Mouse (Mus musculus) embryonic facial prominence, embryonic 15.5 days (tissue): Measurements from ENCODE around the gene Hebp2. TPM values are rescaled to one million over a fixed set of nuclear protein-coding genes. Genes with fewer than 3 reads are reported as not detected.

Experiments used
- ATAC-seq: fragments of 200-750 bp; cut with Nextera tagmentation; 2 replicates; pipeline ENCODE4 v1.8.0; 2017; ENCODE audit warnings: low read depth, moderate TSS enrichment; ENCODE audit not compliant: insufficient number of reproducible peaks, low FRiP score, low TSS enrichment
- H3K27ac ChIP-seq: fragments of 300-500 bp; sonication (generic); replicated peaks from 2 replicates; pipeline ENCODE4 v1.5.1; 2015; ENCODE audit warnings: mild to moderate bottlenecking, inconsistent platforms
- H3K27me3 ChIP-seq: fragments of 300-500 bp; sonication (generic); 2 replicates; pipeline ENCODE4 v1.6.1; 2015; ENCODE audit warnings: inconsistent platforms
- H3K36me3 ChIP-seq: fragments of 300-500 bp; sonication (generic); 2 replicates; pipeline ENCODE4 v1.6.1; 2015; ENCODE audit warnings: mild to moderate bottlenecking, inconsistent platforms
- H3K4me1 ChIP-seq: fragments of 300-500 bp; sonication (generic); 2 replicates; pipeline ENCODE4 v1.6.1; 2015; ENCODE audit warnings: inconsistent platforms
- H3K4me2 ChIP-seq: fragments of 300-500 bp; sonication (generic); replicated peaks from 2 replicates; pipeline ENCODE4 v1.6.1; 2015; ENCODE audit warnings: mild to moderate bottlenecking, inconsistent platforms
- H3K4me3 ChIP-seq: fragments of 300-500 bp; sonication (generic); replicated peaks from 2 replicates; pipeline ENCODE4 v1.5.1; 2015; ENCODE audit warnings: mild to moderate bottlenecking, inconsistent platforms
- H3K9ac ChIP-seq: fragments of 300-500 bp; sonication (generic); 2 replicates; pipeline ENCODE4 v1.6.1; 2015; ENCODE audit warnings: inconsistent platforms
- H3K9me3 ChIP-seq: fragments of 300-500 bp; sonication (generic); replicated peaks from 2 replicates; pipeline ENCODE4 v1.6.1; 2016; ENCODE audit warnings: inconsistent platforms
- WGBS: fragments of 180-500 bp; shearing (Covaris S2); methylation state at CpG from one replicate; pipeline ENCODE4 v1.1.7; 2015; 5-methylcytosine and 5-hydroxymethylcytosine counted together
- polyA plus RNA-seq: library from polyadenylated mRNA; unstranded; fragments of >200 nt; fragmentation: Nextera tagmentation; extraction: Ambion mirVana; gene quantifications from 2 replicates; pipeline ENCODE4 v1.2.1, GENCODE M21; 2015

The Hebp2 gene
- polyA plus RNA-seq, 1 experiment from 2014 or later, result 44.4 TPM

DNA sequence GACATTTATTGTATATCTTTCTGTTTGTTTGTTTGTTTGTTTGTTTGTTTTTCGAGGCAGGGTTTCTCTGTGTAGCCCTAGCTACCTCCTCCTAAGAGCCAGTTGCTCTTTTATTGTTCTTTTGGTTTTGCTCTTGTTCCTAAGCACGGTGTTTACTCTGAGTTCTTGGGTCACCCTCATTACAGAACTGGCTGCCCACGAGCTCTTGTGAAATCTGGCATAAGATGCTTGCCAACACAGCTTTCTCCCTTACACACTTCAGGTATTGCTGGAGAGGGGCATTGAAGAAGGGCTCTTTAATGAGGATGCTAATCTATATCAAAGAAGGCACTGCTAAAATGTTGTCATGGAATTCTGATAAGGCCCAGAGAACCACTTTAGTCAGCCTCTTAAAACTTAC lies 35.2 kb downstream of the Hebp2 start:
- Histone ChIP-seq H3K9ac (no peak overlapping the region), H3K4me3 (no peak overlapping the region), H3K4me2 (no peak overlapping the region), H3K4me1 (peaks cover 22% of the 10 kb centered on the region), H3K27ac (no peak overlapping the region), H3K27me3 (no peaks in the 10 kb centered on the region), H3K36me3 (0 out of 2 replicates have a peak, but pooled peaks cover 5% of the 10 kb centered on the region), H3K9me3 (no peaks in the 10 kb centered on the region)
- no peak for ATAC-seq
- WGBS, result 79% methylated on average over 3 of the region's 3 CpGs

DNA sequence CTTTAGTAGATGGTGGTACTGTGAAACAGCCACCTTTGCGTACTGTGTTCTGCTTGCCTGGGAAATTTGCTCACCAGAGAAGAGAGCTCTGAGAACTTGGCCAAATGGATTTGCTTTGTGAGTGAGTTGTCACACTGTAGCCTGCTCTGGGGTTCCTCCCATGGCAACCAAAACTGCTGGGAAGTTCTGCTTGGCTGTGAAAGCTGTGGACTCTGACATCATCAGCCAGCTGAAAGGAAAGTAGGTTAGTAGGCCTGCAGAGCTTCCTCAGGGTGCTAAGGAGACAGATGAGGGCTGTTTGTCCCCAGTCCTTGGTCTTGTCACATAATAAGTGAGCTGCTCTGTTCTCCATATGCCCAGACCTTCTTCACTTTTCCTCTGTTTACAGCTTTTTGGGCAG lies 37.3 kb downstream of the Hebp2 start:
- Histone ChIP-seq H3K9ac (no peak overlapping the region), H3K27ac (no peak overlapping the region), H3K36me3 (0 out of 2 replicates have a peak, but pooled peaks cover 3% of the 10 kb centered on the region), H3K9me3 (no peaks in the 10 kb centered on the region), H3K27me3 (no peaks in the 10 kb centered on the region), H3K4me1 (peaks cover 24% of the 10 kb centered on the region), H3K4me2 (no peak overlapping the region), H3K4me3 (no peak overlapping the region)
- no peak for ATAC-seq
- WGBS, result 94% methylated on average over 1 of the region's 1 CpGs

GRCm38 (mm10) chr10:18507869-18508473 lies 37.9 kb downstream of the Hebp2 start:
- ATAC-seq, result no peak

DNA sequence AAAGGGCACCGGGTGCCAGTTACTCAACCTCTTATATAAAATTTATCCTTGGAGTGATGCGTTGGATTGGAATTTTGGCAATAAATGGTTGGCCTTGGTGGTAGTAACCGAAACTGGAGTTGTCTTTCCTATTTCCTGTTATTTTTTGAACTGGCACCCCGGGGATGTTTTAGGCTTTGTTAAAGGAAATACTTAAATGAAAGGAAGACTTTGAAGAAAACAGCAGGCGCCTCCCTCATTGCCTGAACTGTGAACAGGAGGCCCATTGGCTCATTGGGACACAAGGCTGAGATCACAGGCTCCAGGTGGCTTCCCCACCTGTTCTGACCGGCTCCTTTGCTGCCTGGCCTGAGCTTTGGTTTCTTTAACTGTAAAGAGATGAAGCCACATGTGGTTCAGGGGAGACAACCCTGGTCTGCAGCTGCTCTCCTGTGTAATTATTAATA lies 39.4 kb downstream of the Hebp2 start:
- no peak overlapping the region for H3K27ac ChIP-seq
- no peaks in the 10 kb centered on the region for H3K27me3 ChIP-seq
- 45% methylated on average over 6 of the region's 6 CpGs for WGBS
- peaks cover 24% of the 10 kb centered on the region for H3K4me1 ChIP-seq
- H3K4me2 ChIP-seq, result no peak overlapping the region
- no peak overlapping the region for H3K9ac ChIP-seq
- H3K4me3 ChIP-seq, result no peak overlapping the region
- H3K9me3 ChIP-seq, result no peaks in the 10 kb centered on the region
- peak; percentile 73; the same call in 1 of the 2 replicates for ATAC-seq
- no peaks in the 10 kb centered on the region for H3K36me3 ChIP-seq

More at GRCm38 (mm10) chr10:18507869-18508473, 37.9 kb downstream of the Hebp2 start:
- Histone ChIP-seq H3K9ac (no peak overlapping the region), H3K4me3 (no peak overlapping the region), H3K4me1 (peaks cover 24% of the 10 kb centered on the region), H3K9me3 (no peaks in the 10 kb centered on the region), H3K27me3 (no peaks in the 10 kb centered on the region), H3K36me3 (0 out of 2 replicates have a peak, but pooled peaks cover 3% of the 10 kb centered on the region), H3K4me2 (no peak overlapping the region), H3K27ac (no peak overlapping the region)
- 77% methylated on average over 2 of the region's 2 CpGs for WGBS

DNA sequence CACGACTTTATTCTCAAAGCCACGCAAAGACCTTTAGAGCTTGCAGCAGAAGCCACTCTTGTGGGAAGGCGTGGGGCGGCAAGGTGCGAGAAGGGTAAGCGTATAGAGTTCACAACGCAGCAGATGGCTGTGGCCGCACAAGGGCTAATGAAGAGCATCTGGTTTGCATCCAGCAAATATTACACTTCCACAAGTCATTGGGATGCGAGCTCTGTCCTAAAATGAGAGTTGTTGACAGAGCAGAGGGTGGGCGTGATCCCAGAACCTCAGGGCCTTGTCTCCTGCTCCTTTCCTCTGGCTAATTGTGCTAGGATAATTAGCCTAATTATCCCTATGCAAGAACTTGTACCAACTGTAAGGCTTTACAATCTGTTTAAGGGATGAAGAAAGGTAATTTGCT lies 40.2 kb downstream of the Hebp2 start:
- no peaks in the 10 kb centered on the region for H3K36me3 ChIP-seq
- H3K9me3 ChIP-seq, result no peaks in the 10 kb centered on the region
- 50% methylated on average over 10 of the region's 10 CpGs for WGBS
- peak overlapping the region; percentile 30; the same call in 1 of the 2 replicates for H3K27ac ChIP-seq
- H3K4me1 ChIP-seq, result peaks cover 24% of the 10 kb centered on the region
- H3K9ac ChIP-seq, result no peak overlapping the region
- H3K27me3 ChIP-seq, result no peaks in the 10 kb centered on the region
- no peak for ATAC-seq
- H3K4me2 ChIP-seq, result no peak overlapping the region
- H3K4me3 ChIP-seq, result no peak overlapping the region

- ATAC-seq, result no peak
- Histone ChIP-seq H3K36me3 (no peaks in the 10 kb centered on the region; the same call in 1 of the 2 replicates), H3K27ac (no peak overlapping the region), H3K4me3 (no peak overlapping the region), H3K4me2 (no peak overlapping the region), H3K9me3 (no peaks in the 10 kb centered on the region), H3K4me1 (peaks cover 17% of the 10 kb centered on the region), H3K9ac (no peak overlapping the region), H3K27me3 (no peaks in the 10 kb centered on the region)
- WGBS, result 72% methylated on average over 3 of the region's 3 CpGs
These were observed 43.9 kb downstream of the Hebp2 start for GRCm38 (mm10) chr10:18501997-18502396.

DNA sequence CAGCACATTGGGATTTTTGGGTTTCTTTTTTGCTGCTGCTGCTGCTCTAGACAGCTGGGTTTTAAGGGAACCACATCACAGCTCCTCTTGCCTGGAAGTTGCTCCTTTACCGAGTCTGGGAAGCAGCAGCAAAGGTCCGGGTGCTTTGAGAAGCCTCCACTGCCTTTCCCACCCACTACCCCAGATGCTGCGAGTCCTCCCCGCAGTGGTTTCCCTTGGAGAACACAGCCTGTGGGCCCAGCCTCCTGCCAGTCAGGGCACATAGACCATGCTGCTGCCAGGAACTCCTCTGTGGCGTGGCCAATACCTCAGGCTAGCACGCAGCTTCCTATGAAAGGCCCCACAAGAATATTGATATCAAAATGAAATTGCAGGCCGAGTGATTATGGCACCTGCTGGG lies 48.8 kb downstream of the Hebp2 start:
- H3K4me2 ChIP-seq, result no peak overlapping the region
- no peaks in the 10 kb centered on the region for H3K27me3 ChIP-seq
- H3K4me3 ChIP-seq, result no peak overlapping the region
- WGBS, result 56% methylated on average over 7 of the region's 7 CpGs
- H3K9me3 ChIP-seq, result no peaks in the 10 kb centered on the region
- no peaks in the 10 kb centered on the region; the same call in 1 of the 2 replicates for H3K36me3 ChIP-seq
- ATAC-seq, result no peak
- no peak overlapping the region for H3K9ac ChIP-seq
- no peak overlapping the region for H3K27ac ChIP-seq
- peaks cover 3% of the 10 kb centered on the region; the same call in 1 of the 2 replicates for H3K4me1 ChIP-seq

- no peak overlapping the region for H3K4me2 ChIP-seq
- no peaks in the 10 kb centered on the region for H3K27me3 ChIP-seq
- H3K9ac ChIP-seq, result no peak overlapping the region
- peaks cover 3% of the 10 kb centered on the region; the same call in 1 of the 2 replicates for H3K4me1 ChIP-seq
- H3K36me3 ChIP-seq, result no peaks in the 10 kb centered on the region
- ATAC-seq, result 0 out of 2 replicates have a peak, but pooled peaks have one; percentile 29
- WGBS, result 52% methylated on average over 7 of the region's 7 CpGs
- no peaks in the 10 kb centered on the region for H3K9me3 ChIP-seq
- H3K27ac ChIP-seq, result no peak overlapping the region
- no peak overlapping the region for H3K4me3 ChIP-seq
These were observed 51.6 kb downstream of the Hebp2 start for GRCm38 (mm10) chr10:18494249-18494648.

DNA sequence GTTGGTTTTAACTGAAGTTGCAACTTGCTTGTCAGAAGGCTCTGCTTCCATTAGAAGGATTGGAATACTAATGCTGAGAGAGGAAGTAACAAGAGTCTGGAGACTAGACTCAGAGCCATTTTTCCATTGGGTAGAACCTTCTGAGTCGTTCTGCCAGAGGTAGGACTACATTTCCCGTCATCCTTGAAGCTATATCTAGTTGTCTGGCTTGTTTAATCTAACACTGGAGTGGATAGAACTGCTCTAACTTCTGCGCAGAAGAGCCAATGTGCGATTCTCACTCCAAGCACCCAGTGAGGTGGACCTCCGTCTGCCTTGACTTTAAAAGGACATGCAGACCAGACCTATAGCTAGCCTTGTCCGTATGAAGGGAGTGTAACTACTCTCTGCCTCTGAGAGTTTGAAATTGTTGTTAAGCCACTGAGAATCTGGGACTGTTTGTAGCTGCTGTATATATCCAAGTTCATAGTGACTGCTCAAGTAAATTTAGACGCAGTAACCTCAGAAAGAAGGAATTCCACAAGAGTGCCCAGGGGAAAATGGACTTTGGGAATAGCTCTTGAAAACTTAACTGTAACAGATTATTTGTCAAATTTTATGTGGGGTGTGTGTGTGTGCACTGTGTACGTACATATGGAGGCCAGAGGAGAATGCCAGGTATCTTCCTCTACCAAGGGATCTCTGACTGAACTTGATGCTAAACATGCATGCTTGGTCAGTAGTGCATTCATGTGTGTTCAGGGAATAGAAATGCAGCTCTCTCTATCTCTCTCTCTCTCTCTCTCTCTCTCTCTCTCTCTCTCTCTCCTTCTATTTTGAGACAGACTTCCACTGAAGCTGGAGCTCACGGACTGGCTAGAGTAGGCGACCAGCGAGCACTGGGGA lies 52.6 kb downstream of the Hebp2 start:
- Histone ChIP-seq H3K27me3 (no peaks in the 10 kb centered on the region), H3K27ac (no peak overlapping the region; the same call in 1 of the 2 replicates), H3K9me3 (no peaks in the 10 kb centered on the region), H3K4me2 (no peak overlapping the region), H3K4me3 (no peak overlapping the region), H3K36me3 (no peaks in the 10 kb centered on the region), H3K9ac (no peak overlapping the region), H3K4me1 (peaks cover 3% of the 10 kb centered on the region; the same call in 1 of the 2 replicates)
- WGBS, result 83% methylated on average over 11 of the region's 11 CpGs
- no peak for ATAC-seq

GRCm38 (mm10) chr10:18491952-18492351 lies 53.9 kb downstream of the Hebp2 start:
- Histone ChIP-seq H3K4me1 (no peaks in the 10 kb centered on the region), H3K4me2 (no peak overlapping the region), H3K36me3 (no peaks in the 10 kb centered on the region), H3K4me3 (no peak overlapping the region), H3K9ac (no peak overlapping the region), H3K27ac (no peak overlapping the region), H3K9me3 (no peaks in the 10 kb centered on the region), H3K27me3 (no peaks in the 10 kb centered on the region)
- WGBS, result 68% methylated on average over 4 of the region's 4 CpGs
- ATAC-seq, result no peak

DNA sequence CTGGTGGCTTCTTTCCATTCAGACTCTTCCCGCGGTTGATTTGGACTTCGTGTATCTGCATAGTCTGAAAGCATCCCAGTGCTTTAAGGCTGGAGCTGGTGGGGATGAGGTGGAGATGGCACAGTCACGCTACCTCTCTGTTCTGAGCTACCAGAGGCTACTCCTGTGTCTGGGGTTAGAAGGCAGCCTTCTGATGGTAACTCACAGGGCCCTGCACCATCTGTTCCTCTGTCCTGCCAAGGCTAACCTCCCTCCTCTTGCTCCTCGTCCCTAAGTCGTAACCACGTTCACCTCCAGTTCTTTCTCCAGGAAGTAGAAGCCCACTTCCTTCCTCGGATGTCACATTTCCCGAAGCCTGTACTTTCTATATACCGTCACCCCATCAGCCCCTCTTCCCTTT lies 55.9 kb downstream of the Hebp2 start:
- no peak overlapping the region for H3K27ac ChIP-seq
- H3K4me3 ChIP-seq, result no peak overlapping the region
- H3K27me3 ChIP-seq, result no peaks in the 10 kb centered on the region
- no peak for ATAC-seq
- no peaks in the 10 kb centered on the region for H3K9me3 ChIP-seq
- H3K36me3 ChIP-seq, result no peaks in the 10 kb centered on the region
- H3K4me2 ChIP-seq, result no peak overlapping the region
- H3K4me1 ChIP-seq, result no peaks in the 10 kb centered on the region
- 82% methylated on average over 10 of the region's 10 CpGs for WGBS
- H3K9ac ChIP-seq, result no peak overlapping the region
